Mouse (Mus musculus): Measurements from ENCODE around the gene Ptpra.

Gene Ptpra

DNA sequence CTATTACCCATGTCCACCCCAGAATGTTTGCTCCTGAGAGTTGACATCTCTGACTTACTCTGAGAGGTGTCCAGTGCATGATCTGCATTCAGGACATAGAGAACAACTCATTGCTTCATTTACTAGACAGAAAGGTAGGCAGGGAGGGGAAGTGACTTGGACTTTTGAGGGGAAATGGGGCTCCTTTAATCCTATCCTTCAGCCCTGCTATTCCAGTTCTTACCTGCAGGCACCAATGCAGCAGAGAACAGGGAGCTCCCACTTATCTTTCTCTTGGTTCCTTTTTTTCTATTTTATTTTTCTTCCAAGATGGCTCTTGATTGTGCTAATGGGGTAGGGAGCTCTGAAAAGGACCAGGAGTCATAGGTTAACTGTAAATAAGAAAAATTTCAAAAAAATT is 1.6 kb upstream of the Ptpra start:
- DNase-seq: no peak

DNA sequence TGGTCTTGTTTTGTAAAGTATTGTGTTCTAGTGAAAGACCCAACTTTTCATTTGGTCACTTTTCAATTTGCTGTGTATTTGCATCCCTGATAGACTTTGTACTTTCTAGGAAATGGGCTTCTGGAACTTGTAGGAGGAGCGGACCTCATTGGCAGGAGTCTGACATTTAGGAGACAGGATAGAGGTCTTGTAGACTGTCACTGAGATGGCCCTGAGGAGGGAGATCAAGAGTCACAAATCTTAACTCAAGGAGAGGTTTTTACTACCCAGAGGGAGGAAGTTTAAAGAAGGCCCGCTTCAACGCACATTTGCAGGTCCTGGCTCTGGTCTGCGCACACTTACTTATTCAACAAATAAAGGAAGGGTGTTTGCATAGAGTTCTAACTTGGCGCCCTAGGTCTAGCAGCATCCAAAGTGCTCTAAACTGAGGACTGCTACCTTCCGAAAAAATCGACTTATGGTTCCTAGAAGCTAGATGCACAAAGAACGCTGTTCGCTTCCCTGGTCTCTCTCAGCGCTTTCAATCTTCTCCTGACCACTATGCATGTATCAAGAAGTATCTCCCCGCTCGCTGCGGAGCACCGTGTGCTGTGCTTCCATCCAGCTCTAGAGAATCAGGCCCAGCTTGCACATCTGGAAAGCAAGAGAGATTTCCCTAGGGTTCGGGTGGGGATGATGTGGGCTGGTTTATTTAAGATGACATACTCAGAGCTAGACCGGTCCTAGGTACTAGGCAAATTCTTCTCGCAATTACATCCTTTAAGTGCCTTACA is 871 bp upstream of the Ptpra start:
- no peak for DNase-seq

GRCm38 (mm10) chr2:130450434-130450796 is 337 bp downstream of the Ptpra start:
- DNase-seq: peak in 1 of 2 experiments; percentile 80

GRCm38 (mm10) chr2:130451086-130451726 is 1.1 kb downstream of the Ptpra start:
- DNase-seq: no peak

DNA sequence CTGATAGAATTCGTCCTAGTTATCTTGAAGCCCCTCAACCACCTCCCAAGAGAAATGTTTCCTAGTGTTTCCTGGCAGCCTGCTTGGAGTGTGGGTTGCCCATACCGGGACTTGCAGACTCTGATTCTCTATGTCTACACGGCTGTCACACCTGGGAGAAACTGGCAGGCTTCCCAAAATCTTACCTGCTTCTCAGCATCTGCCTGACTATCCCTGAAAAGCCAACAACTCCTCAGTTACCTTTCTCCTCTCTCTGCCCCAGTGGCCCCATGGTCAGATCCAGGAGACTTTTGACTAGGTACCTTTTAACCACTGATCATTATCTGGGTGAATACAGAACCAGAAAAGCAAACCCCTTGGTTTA is 1.6 kb downstream of the Ptpra start:
- DNase-seq: no peak

GRCm38 (mm10) chr2:130452266-130452665 is 2.2 kb downstream of the Ptpra start:
- DNase-seq: no peak

GRCm38 (mm10) chr2:130453421-130453820 is 3.3 kb downstream of the Ptpra start:
- DNase-seq: no peak

GRCm38 (mm10) chr2:130454748-130455370 is 4.8 kb downstream of the Ptpra start:
- DNase-seq: no peak

GRCm38 (mm10) chr2:130457871-130458270 is 7.8 kb downstream of the Ptpra start:
- DNase-seq: no peak

- DNase-seq: no peak
Measured at GRCm38 (mm10) chr2:130459576-130459975, 9.5 kb downstream of the Ptpra start.

DNA sequence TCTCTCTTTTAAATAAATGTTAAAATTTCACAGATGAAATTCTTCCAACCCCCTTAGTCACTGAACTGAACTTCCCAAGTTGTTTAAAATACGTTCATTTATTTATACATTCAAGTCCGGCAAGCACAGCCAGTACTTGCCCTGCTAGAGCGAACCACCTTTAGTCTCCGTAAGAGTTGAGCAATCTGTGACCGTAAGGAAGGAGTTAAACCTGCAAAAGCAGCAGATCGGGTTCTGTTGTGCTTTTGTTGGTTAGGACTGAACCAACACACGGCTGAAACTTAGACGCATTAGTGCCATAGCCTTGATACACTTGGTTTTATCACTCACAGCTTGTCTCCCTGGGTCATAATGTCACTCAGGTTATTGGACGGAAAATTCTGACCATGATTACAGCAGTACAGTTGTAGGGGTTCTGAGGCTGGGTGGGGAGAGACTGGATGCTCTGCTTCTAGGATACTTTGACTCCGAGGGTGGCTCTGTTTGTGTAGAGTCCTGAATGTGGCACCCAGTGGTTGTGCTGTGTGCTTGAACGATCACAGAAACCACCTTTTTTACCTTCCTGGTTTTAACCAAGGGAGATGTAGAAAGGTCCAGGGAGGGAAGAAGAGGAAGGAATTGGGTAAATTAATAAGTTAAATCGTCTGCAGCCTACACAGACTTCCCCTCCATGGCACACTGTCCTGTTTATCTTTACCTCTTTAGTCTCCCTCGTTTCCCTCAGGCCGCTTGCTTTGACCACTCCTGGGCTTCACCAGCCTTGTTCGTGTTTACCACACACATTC is 11.4 kb downstream of the Ptpra start:
- no peak for DNase-seq

- DNase-seq: no peak
Measured at GRCm38 (mm10) chr2:130466438-130466837, 16.4 kb downstream of the Ptpra start.

GRCm38 (mm10) chr2:130469366-130469765 is 19.3 kb downstream of the Ptpra start:
- no peak for DNase-seq

- no peak for DNase-seq
Measured at GRCm38 (mm10) chr2:130469935-130470334, 19.9 kb downstream of the Ptpra start.

GRCm38 (mm10) chr2:130472908-130473510 is 22.9 kb downstream of the Ptpra start:
- DNase-seq: no peak

- no peak for DNase-seq
Measured at GRCm38 (mm10) chr2:130475764-130476163, 25.7 kb downstream of the Ptpra start.

DNA sequence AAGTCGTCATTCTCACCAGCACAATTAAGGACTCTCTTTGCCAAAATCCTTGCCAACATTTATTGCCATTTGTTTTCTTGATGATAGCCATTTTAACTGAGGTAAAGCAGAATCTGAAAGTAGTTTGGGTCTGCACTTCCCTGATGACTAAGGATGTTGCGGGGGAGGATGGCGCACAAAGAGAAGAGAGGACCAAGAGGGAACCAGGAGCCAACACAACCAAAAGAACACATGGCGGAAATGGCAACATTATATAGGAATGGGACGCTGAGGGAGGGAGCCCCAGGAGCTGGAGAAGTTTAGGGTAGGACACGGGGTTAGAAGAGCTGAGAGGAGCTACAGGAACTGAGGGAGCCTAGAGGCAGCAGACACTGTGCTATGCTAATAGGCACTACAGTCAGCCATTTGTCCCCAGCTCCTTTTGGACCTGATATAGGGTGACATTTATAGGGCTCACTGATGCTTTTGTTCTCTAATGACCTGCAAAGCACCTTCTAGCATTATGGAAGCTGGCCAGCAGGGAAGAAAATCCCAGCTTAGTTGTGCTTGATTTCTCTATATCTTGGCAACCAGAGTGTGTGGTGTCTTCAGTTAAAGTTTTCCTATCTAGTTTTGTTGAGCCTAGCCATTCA is 26.7 kb downstream of the Ptpra start:
- no peak for DNase-seq

DNA sequence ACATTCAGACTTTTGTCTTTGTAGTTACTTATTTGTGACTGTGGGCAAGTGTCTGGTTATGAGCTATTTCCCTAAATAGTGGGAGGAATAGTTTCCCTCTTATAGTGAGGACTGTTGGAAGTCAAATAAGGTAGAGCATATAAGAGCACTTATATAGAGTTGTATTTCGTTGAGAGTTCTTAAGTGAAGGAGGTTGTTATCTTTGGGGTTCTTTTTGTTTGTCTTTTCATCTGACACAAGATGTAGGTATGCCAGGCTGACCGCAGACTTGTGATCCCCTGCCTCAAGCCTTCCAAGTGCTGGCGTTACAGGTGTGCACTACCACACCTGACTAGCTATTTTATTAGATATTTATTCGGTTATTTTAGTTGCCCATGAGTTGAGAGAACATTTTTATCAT is 32.1 kb downstream of the Ptpra start:
- DNase-seq: no peak

- no peak for DNase-seq
Measured at GRCm38 (mm10) chr2:130482700-130483099, 32.6 kb downstream of the Ptpra start.

DNA sequence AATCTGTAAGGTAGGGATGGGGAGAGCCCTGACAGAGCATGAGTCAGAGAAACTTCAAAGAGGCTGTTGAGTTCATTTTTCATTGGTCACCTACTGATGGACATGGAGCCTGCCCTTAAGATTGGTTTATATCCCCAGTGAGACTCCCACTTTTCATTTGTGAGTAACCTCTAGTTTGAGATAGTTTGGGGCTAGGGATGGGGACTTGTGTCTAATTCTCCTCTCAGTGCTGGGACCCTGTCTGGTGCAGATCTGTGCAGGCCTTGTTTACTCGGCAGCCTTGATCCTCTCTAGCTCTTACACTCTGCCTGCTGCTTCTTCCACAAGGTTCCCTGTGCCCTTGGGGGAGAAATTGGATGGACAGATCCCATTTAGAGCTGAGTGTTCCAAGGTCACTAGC is 34.1 kb downstream of the Ptpra start:
- no peak for DNase-seq

- DNase-seq: no peak
Measured at GRCm38 (mm10) chr2:130488002-130488401, 37.9 kb downstream of the Ptpra start.

DNA sequence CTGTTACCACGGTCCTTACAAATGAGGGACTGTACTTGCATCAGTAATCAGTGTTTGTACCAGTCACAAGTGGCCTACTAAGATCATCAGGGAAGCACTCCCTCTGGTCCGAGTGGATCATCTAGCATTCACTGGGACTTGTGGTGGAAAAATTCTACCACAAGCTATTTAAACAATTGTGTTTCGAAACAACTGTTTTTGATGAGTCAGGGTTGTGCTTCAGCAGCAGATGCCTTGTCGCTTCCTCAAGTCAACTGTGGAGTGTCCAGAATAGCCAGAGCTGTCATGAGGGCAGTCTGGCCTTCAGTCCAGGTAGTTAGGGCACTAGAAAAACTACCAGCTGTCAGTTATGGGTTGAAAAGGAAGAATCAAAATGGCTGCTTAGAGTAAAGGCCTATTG is 38.5 kb downstream of the Ptpra start:
- DNase-seq: no peak

DNA sequence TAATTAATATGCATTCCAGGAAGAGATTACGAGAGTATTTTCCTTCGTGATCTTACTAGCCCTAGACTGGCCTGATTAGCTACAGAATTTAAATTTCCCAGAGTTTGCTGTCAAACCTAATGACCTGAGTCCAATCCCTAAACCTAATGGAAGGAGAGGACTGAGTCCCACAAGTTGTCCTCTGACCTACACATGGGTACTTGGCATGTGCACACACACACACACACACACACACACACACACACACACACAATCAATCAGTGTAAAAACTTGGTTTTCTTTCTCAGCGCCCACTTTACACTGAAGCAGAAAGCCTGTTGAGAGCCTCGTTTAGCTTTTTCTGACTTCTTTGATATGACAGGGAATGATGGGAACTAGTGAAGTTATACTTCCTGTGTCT is 41.1 kb downstream of the Ptpra start:
- no peak for DNase-seq

Measured in thymus, postnatal 36 days (tissue).